36 mouse cellular contexts compared by ENCODE assay signal in the genomic region with DNA sequence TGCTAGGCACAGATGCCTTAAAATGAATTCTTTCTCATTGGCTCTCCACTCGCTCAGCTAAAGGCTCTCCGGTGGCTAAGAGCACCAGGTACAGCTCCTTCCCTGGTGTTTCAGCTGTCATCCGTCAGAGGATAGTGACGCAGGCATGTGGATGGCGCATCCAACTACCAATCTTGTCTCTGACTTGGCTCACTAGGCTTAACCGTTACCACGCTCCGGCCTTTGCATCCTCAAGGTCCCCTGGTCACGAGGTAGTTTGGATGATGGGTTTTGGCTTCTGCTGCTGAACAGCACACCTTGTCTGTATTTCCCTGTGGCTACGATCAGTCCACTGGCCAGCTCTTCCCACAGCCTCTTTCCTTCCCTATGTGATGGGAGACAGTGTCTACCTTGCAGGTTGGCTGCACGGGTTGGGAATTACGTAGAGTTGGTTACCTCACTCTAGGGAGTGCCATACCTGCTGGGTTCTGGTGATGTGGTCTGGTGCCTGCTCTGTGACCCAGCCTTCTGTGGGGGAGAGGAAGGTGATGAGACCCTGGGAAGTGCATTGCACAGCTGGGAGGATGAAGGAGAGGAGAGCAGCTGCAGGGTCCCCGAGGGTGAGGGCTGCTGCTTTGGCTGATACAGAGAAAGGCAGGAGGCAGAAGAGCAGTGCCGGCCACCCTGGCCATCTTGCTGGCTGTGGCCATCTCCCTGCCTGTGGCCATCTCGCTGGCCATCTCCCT. TPM values are rescaled to one million over a fixed set of nuclear protein-coding genes. Genes with fewer than 3 reads are reported as not detected.
DNase-seq lines count a peak whose midpoint lies in the region; TF ChIP-seq lines count a peak whose summit lies in the region.
"Had no signal": no experiment of that assay in that cellular context is flagged by ENCODE, and none has a peak within 500 bp of the region (broad histone marks: within the 10 kb centered on the region; RNA-seq: fewer than 3 reads in every experiment).

No protein-coding gene starts in this region.

- TF ChIP-seq CTCF in gastrocnemius, adult 2 months (IDR thresholded peaks at IDR 0.05) = no peak
- TF ChIP-seq CTCF in spleen, adult 2 months (IDR thresholded peaks at IDR 0.05; ENCODE audit: extremely low read depth, insufficient read depth, insufficient read length, insufficient replicate concordance) = no peak
- no peak for TF ChIP-seq CTCF in bone marrow macrophage, adult 2 months (IDR thresholded peaks at IDR 0.05; ENCODE audit: low read depth, low read length)

- peaks cover 51% of the 10 kb centered on the region for H3K4me1 ChIP-seq in spleen, adult 2 months (ENCODE audit: control insufficient read depth, insufficient read depth, insufficient read length)
- peaks cover 82% of the 10 kb centered on the region for H3K4me1 ChIP-seq in bone marrow macrophage, adult 2 months (ENCODE audit: control insufficient read depth, insufficient read depth, low read length)

- DNase-seq in gastrocnemius, adult 2 months = no peak
- DNase-seq in gastrocnemius, adult 8-10 months (ENCODE audit: low spot score in 2 of 2) = no peak
- DNase-seq in spleen, adult 2 months (ENCODE audit: low read depth in 1 of 2, low spot score in 2 of 2) = no peak
- DNase-seq in spleen, postnatal 14 days (ENCODE audit: low spot score in 2 of 2) = no peak
- DNase-seq in frontal cortex, postnatal 25 days (ENCODE audit: low spot score in 2 of 2) = no peak
- DNase-seq in left cerebral cortex, postnatal 10 days (ENCODE audit: extremely low spot score in 1 of 2, low spot score in 2 of 2) = no peak
- DNase-seq: adrenal gland, postnatal 14 days; cerebellum, adult 18-20 months; heart, postnatal 14 days; kidney, adult 2 months; kidney, postnatal 36 days; midbrain, embryonic 14.5 days; right cerebral cortex, postnatal 4 days had no signal

- H3K36me3 ChIP-seq in spleen, adult 2 months (ENCODE audit: control insufficient read depth, insufficient read depth, low read length) = peaks cover 3% of the 10 kb centered on the region; the same call in 1 of the 2 replicates

- WGBS in spleen, adult 2 months = 74% methylated on average over 15 of the region's 15 CpGs

- peak overlapping the region; percentile 98 for H3K27ac ChIP-seq in gastrocnemius, adult 2 months
- peak overlapping the region; percentile 88 for H3K27ac ChIP-seq in spleen, adult 2 months (ENCODE audit: insufficient read depth, low read length)
- H3K27ac ChIP-seq in bone marrow macrophage, adult 2 months (ENCODE audit: insufficient read depth, low read depth, low read length) = peak overlapping the region; percentile 83; the same call in 1 of the 2 replicates
- H3K27ac ChIP-seq: forebrain, embryonic 10.5 days; intestine, embryonic 15.5 days; layer of hippocampus, adult 2 months; left cerebral cortex, adult 2 months; limb, embryonic 13.5 days; neural tube, embryonic 12.5 days had no signal

- intact Hi-C loops in gastrocnemius, adult 2 months (cut with DNase I) = no loop called here
- intact Hi-C loops in left cerebral cortex, postnatal 10 days (cut with DNase I) = no loop called here

- TF ChIP-seq POLR2A in spleen, adult 2 months (IDR thresholded peaks at IDR 0.05; ENCODE audit: low read depth, low read length) = no peak
- TF ChIP-seq POLR2A in bone marrow macrophage, adult 2 months (IDR thresholded peaks at IDR 0.05; ENCODE audit: borderline replicate concordance, low read depth, low read length) = no peak

- no peaks in the 10 kb centered on the region for H3K27me3 ChIP-seq in spleen, adult 2 months (ENCODE audit: control insufficient read depth, insufficient read depth, low read length)
- H3K27me3 ChIP-seq: intestine, embryonic 15.5 days; limb, embryonic 13.5 days; neural tube, embryonic 12.5 days had no signal

- H3K4me3 ChIP-seq in gastrocnemius, adult 2 months = no peak overlapping the region
- H3K4me3 ChIP-seq in spleen, adult 2 months (ENCODE audit: extremely low read depth, insufficient read depth, insufficient read length) = peak overlapping the region; percentile 41; the same call in 1 of the 2 replicates
- H3K4me3 ChIP-seq in bone marrow macrophage, adult 2 months (ENCODE audit: insufficient read depth, low read length) = no peak overlapping the region
- H3K4me3 ChIP-seq: forebrain, embryonic 10.5 days; hindbrain, embryonic 10.5 days; intestine, embryonic 15.5 days; layer of hippocampus, adult 2 months; left cerebral cortex, adult 2 months; limb, embryonic 13.5 days; megakaryocyte, embryonic 14.5 days; neural tube, embryonic 12.5 days had no signal

RNA-seq across cellular contexts. Expression of a gene that starts 7.3 kb away (rescaled TPM):
- 100 to 1,000 TPM; 168 to 172 TPM for total RNA-seq in gastrocnemius, adult 2 months (2021)
- 100 to 1,000 TPM; 149 to 182 (median 166) TPM for total RNA-seq in gastrocnemius, adult 8-10 months (2022)
- polyA plus RNA-seq in spleen, adult 2 months (2012; rRNA removed) = 18.7 and 22.8 TPM in 2 replicates
- polyA plus RNA-seq in bone marrow macrophage, adult 2 months (2012; ENCODE audit: insufficient read depth, insufficient read length, missing spikeins) = 45.7 and 50.2 TPM in 2 replicates
- total RNA-seq in left cerebral cortex, postnatal 10 days (2021) = 10 to 100 TPM; 19.5 to 24.9 TPM

RNA-seq across cellular contexts. Expression of a gene that starts 22.5 kb away (rescaled TPM):
- total RNA-seq in gastrocnemius, adult 2 months (2021) = not detected
- total RNA-seq in gastrocnemius, adult 8-10 months (2022) = not detected
- not detected in 2 replicates for polyA plus RNA-seq in spleen, adult 2 months (2012; rRNA removed)
- not detected in 2 replicates for polyA plus RNA-seq in bone marrow macrophage, adult 2 months (2012; ENCODE audit: insufficient read depth, insufficient read length, missing spikeins)
- total RNA-seq in left cerebral cortex, postnatal 10 days (2021) = not detected
- total RNA-seq: adrenal gland, postnatal 14 days; gastrocnemius, adult 18-20 months; gastrocnemius, postnatal 4 days; heart, adult 8-10 months; heart, postnatal 14 days; layer of hippocampus, adult 2 months; left cerebral cortex, adult 2 months; left cerebral cortex, postnatal 36 days had no signal
- polyA plus RNA-seq: brain, embryonic 14.5 days; embryonic facial prominence, embryonic 11.5 days; forebrain, embryonic 10.5 days; heart, embryonic 14.5 days; hindbrain, embryonic 10.5 days; intestine, embryonic 15.5 days; kidney, adult 2 months; kidney, embryonic 16.5 days; limb, embryonic 13.5 days; liver, embryonic 11.5 days; liver, postnatal 0 days; lung, postnatal 0 days; midbrain, embryonic 14.5 days; neural tube, embryonic 12.5 days; stomach, embryonic 14.5 days had no signal

RNA-seq across cellular contexts. Expression of a gene that starts 53.0 kb away (rescaled TPM):
- total RNA-seq in gastrocnemius, adult 2 months (2021) = not detected
- not detected for total RNA-seq in gastrocnemius, adult 8-10 months (2022)
- not detected in 2 replicates for polyA plus RNA-seq in spleen, adult 2 months (2012; rRNA removed)
- polyA plus RNA-seq in bone marrow macrophage, adult 2 months (2012; ENCODE audit: insufficient read depth, insufficient read length, missing spikeins) = not detected in 2 replicates
- not detected for total RNA-seq in left cerebral cortex, postnatal 10 days (2021)
- total RNA-seq: adrenal gland, postnatal 14 days; gastrocnemius, adult 18-20 months; gastrocnemius, postnatal 4 days; heart, adult 8-10 months; heart, postnatal 14 days; layer of hippocampus, adult 2 months; layer of hippocampus, postnatal 14 days; left cerebral cortex, adult 2 months; left cerebral cortex, postnatal 36 days had no signal
- polyA plus RNA-seq: brain, embryonic 14.5 days; embryonic facial prominence, embryonic 11.5 days; forebrain, embryonic 10.5 days; heart, embryonic 14.5 days; hindbrain, embryonic 10.5 days; hindbrain, embryonic 16.5 days; intestine, embryonic 15.5 days; kidney, adult 2 months; kidney, embryonic 16.5 days; limb, embryonic 13.5 days; liver, embryonic 11.5 days; liver, postnatal 0 days; lung, postnatal 0 days; midbrain, embryonic 14.5 days; neural tube, embryonic 12.5 days; stomach, embryonic 14.5 days had no signal

RNA-seq across cellular contexts. Expression of a gene that starts 55.0 kb away (rescaled TPM):
- 1 to 10 TPM; 2.2 to 2.7 TPM for total RNA-seq in gastrocnemius, adult 2 months (2021)
- 1 to 10 TPM in 3 of 4 experiments, under 1 TPM in 1; 0.99 to 2.6 (median 2.2) TPM for total RNA-seq in gastrocnemius, adult 8-10 months (2022)
- polyA plus RNA-seq in spleen, adult 2 months (2012; rRNA removed) = 2.1 and 2.2 TPM in 2 replicates
- 9.6 and 12.6 TPM in 2 replicates for polyA plus RNA-seq in bone marrow macrophage, adult 2 months (2012; ENCODE audit: insufficient read depth, insufficient read length, missing spikeins)
- 10 to 100 TPM; 16.2 to 19.2 TPM for total RNA-seq in left cerebral cortex, postnatal 10 days (2021)

RNA-seq across cellular contexts. Expression of a gene that starts 55.2 kb away (rescaled TPM):
- total RNA-seq in gastrocnemius, adult 2 months (2021) = 10 to 100 TPM; 46.1 to 51.7 TPM
- 10 to 100 TPM; 47.8 to 60.7 (median 55.5) TPM for total RNA-seq in gastrocnemius, adult 8-10 months (2022)
- 3.9 and 5.0 TPM in 2 replicates for polyA plus RNA-seq in spleen, adult 2 months (2012; rRNA removed)
- 60.7 and 69.6 TPM in 2 replicates for polyA plus RNA-seq in bone marrow macrophage, adult 2 months (2012; ENCODE audit: insufficient read depth, insufficient read length, missing spikeins)
- total RNA-seq in left cerebral cortex, postnatal 10 days (2021) = 10 to 100 TPM; 64.9 to 70.9 TPM

Comparison
In these comparisons a context has a peak if more than half of its experiments do, and no peak if none do; other contexts are left out.
1. RNA of a gene that starts 7.3 kb away (total RNA-seq): 149 to 182 TPM in gastrocnemius, adult 8-10 months and 168 to 172 TPM in gastrocnemius, adult 2 months; 19.5 to 24.9 TPM in left cerebral cortex, postnatal 10 days; every median in the first group is over 4 times any median in the second.
2. Peak in every context shown above with its lines, with median percentiles within 50 percentile points of each other: H3K27ac ChIP-seq.